Mouse (Mus musculus) B cell, adult 2 months (primary cell): ENCODE measurements around the gene Zfp672.

ENCODE experiments used
- DNase-seq, 2 experiments: peaks; one replicate each; pipeline ENCODE4 v3.0.0; 2022

Gene Zfp672

DNA sequence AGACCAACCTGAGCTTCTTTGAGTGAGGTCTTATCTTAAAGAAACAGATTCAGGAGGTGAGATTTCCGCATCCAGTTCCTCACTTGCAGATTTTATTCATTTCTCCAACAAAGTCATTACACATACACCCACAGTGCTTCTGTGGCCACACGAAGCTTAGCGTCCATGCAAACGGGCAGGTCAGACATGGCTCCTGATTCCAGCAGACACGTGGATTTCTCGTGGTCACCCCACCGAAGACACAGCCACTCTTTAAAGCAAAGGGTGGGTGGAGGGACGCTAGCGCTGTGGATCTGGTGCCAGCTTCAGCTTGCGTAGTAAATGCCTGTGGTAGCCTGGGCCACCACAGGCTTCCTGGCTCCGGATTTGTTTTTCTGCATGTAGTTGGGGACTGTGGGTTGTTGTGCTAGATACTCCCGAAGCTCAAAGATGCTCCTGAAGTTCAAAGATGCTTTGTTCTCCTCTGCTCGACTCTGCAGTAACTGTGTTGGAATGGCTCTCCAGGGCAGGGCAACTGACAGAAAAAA, 48.1 kb downstream of the Zfp672 start:
- DNase-seq = no peak

DNA sequence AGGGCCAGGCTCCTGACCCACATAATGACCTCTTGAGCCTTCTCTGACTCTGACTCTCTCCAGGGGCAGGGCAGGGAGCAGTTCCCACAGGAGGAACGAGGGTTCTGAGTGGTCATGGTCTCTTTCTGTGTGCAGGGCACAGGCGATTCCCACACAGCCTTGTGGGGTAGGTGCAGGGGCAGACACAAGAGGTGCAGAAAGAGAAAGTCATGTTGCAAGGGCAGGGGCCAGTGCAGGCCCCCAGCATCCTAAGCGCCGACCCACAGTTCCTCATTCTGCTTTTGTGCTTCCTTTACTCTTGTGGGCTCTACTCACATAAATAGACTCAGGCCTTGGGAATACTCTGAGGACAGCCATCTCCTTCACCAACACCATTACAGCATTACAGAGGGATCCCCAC, 54.4 kb downstream of the Zfp672 start:
- no peak for DNase-seq

DNA sequence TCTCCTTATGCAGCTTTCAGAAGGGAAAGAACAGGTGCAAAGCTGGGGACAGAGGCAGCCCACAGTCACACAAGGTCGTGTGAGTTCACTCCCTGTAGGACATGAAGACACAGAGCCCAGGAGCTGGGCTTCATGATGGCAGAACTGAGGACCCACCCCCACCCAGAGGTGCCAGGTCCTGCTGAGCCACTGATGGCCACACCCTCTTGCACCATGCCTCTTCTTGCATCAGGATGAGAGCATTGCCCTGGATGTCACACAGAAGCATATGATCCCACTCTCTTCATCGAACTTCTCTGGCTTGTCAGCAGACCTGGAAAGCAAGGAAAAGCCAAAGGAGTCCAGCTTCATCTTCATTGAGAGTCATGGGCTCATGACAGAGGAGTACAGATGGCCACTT, 55.6 kb downstream of the Zfp672 start, which contains the start of gene 4930438A08Rik:
TSS of gene 4930438A08Rik (plus strand) at position 228 of the 400 bp plus-strand sequence.
- DNase-seq = no peak

DNA sequence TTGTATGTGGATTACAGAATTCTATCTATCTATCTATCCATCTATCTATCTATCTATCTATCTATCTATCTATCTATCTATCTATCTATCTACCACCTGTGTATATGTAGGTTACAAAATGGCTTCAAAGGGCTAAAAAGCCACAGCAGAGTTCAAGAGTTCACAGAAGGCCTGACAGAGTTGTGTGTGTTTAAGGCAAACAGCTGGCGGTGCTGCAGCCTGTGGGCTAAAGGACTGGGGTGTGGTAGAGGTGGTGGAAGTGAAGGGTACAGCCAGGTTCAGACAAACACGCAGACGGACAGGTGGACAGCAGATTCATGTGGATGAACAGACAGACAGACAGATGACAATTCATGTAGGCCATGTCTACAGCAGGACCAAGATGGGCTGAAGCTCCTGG, 61.9 kb downstream of the Zfp672 start:
- no peak for DNase-seq
